Mouse (Mus musculus) kidney, postnatal 0 days (tissue): ENCODE measurements around the gene Efcab6. TPM values are rescaled to one million over a fixed set of nuclear protein-coding genes. Genes with fewer than 3 reads are reported as not detected.

Source experiments
- ATAC-seq: fragments of 200-750 bp; cut with Nextera tagmentation; replicated peaks from 2 replicates; pipeline ENCODE4 v1.8.0; 2017; ENCODE audit warnings: low read depth, moderate number of reproducible peaks, moderate TSS enrichment, moderate library complexity; ENCODE audit not compliant: low FRiP score
- DNase-seq: peaks from one replicate; pipeline ENCODE4 v3.0.0-alpha.2; 2016; ENCODE audit warnings: low spot score
- H3K27ac ChIP-seq: fragments of 300-500 bp; sonication (generic); 2 replicates; pipeline ENCODE4 v1.5.1; 2014; ENCODE audit warnings: mild to moderate bottlenecking
- H3K27me3 ChIP-seq: fragments of 300-500 bp; sonication (generic); 2 replicates; pipeline ENCODE4 v1.6.1; 2014; ENCODE audit warnings: low read length, mixed read lengths; ENCODE audit not compliant: insufficient read depth
- H3K36me3 ChIP-seq: fragments of 300-500 bp; sonication (generic); 2 replicates; pipeline ENCODE4 v1.6.1; 2014; ENCODE audit warnings: low read length, mixed read lengths; ENCODE audit not compliant: insufficient read depth
- H3K4me1 ChIP-seq: fragments of 300-500 bp; sonication (generic); replicated peaks from 2 replicates; pipeline ENCODE4 v1.6.1; 2014; ENCODE audit warnings: antibody characterized with exemption, low read length, mixed read lengths; ENCODE audit not compliant: insufficient read depth
- H3K4me2 ChIP-seq: fragments of 300-500 bp; sonication (generic); 2 replicates; pipeline ENCODE4 v1.6.1; 2014; ENCODE audit warnings: mild to moderate bottlenecking, low read length, moderate library complexity, mixed read lengths
- H3K4me3 ChIP-seq: fragments of 300-500 bp; sonication (generic); replicated peaks from 2 replicates; pipeline ENCODE4 v1.5.1; 2014; ENCODE audit warnings: low read depth, low read length
- H3K9ac ChIP-seq: fragments of 300-500 bp; sonication (generic); 2 replicates; pipeline ENCODE4 v1.6.1; 2014; ENCODE audit warnings: low read depth, low read length
- H3K9me3 ChIP-seq: fragments of 300-500 bp; sonication (generic); replicated peaks from 2 replicates; pipeline ENCODE4 v1.6.1; 2016; ENCODE audit warnings: low read length, inconsistent platforms, mixed read lengths
- CTCF ChIP-seq: IDR thresholded peaks from 2 replicates; pipeline ENCODE4 v1.5.1; 2016; ENCODE audit warnings: antibody characterized with exemption, low read depth, mild to moderate bottlenecking, moderate library complexity
- WGBS: fragments of 180-500 bp; shearing (Covaris S2); extraction: QIAGEN DNeasy Blood & Tissue Kit; methylation state at CpG from one replicate; pipeline ENCODE4 v1.1.7; 2014; 5-methylcytosine and 5-hydroxymethylcytosine counted together
- polyA plus RNA-seq: library from polyadenylated mRNA; unstranded; fragments of >200 nt; fragmentation: Nextera tagmentation; extraction: Ambion mirVana; gene quantifications from 2 replicates; pipeline ENCODE4 v1.2.1, GENCODE M21; 2015

Gene Efcab6
- polyA plus RNA-seq, 1 experiment from 2014 or later: 0.63 TPM

- ATAC-seq (no peak), DNase-seq (no peak)
- no peak overlapping the region for H3K4me3 ChIP-seq
- no peak for TF ChIP-seq CTCF
- no peaks in the 10 kb centered on the region for H3K4me1 ChIP-seq
- H3K27ac ChIP-seq: no peak overlapping the region
- H3K9ac ChIP-seq: no peak overlapping the region
- peaks cover 28% of the 10 kb centered on the region for H3K27me3 ChIP-seq
- WGBS: 5% methylated on average over 16 of the region's 16 CpGs
- 0 out of 2 replicates have a peak overlapping the region, but pooled peaks have one; percentile 3 for H3K4me2 ChIP-seq
- H3K36me3 ChIP-seq: no peaks in the 10 kb centered on the region
- H3K9me3 ChIP-seq: no peaks in the 10 kb centered on the region
These were observed 4.4 kb upstream of the Efcab6 start for GRCm38 (mm10) chr15:84069455-84070050.

DNA sequence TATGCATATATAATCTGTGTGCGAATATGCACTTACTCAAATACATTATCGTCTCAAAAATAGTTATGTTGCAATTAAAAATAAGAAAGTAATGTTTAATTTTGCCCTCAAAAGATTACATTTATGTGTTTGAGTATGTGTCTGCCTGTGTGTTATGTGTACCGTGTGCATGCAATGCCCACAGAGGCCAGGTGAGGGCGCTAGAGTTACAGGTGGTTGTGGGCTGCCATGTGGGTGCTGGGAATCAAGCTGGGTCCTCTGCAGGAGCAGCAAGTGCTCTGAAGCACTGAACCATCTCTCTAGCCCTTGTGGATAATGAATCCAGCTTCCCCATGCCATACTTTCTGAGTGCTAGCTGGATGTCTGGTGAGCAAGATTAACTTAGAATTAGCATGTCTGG lies 522 bp upstream of the Efcab6 start:
- DNase-seq (no peak), ATAC-seq (no peak)
- 69% methylated on average over 4 of the region's 4 CpGs for WGBS
- no peak for TF ChIP-seq CTCF
- H3K4me1 ChIP-seq: no peaks in the 10 kb centered on the region
- no peak overlapping the region for H3K4me3 ChIP-seq
- H3K27me3 ChIP-seq: peaks cover 23% of the 10 kb centered on the region
- no peak overlapping the region for H3K27ac ChIP-seq
- H3K9ac ChIP-seq: no peak overlapping the region
- H3K4me2 ChIP-seq: no peak overlapping the region
- no peaks in the 10 kb centered on the region for H3K36me3 ChIP-seq
- no peaks in the 10 kb centered on the region for H3K9me3 ChIP-seq

DNA sequence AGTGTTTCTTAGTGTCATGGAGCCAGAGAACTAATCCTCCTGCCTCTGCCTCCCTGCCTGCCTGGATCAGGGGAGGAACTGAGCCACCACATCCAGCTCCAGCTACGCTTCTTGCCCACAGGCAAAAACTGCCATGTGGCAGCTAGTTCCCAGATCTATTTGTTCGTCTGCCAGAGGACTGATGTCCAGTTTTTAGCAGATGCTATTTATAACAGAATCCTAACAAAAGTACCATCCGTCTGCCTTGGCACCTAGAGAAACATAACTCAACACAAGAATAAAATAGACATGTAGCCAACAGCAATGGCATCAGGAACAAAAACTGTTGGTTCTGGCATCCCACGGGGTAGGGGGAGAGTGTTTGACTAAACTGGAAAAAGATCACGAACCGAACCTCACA lies 6.3 kb downstream of the Efcab6 start:
- Histone ChIP-seq H3K9me3 (no peaks in the 10 kb centered on the region), H3K27ac (no peak overlapping the region), H3K27me3 (no peaks in the 10 kb centered on the region), H3K36me3 (no peaks in the 10 kb centered on the region), H3K4me2 (no peak overlapping the region), H3K4me1 (no peaks in the 10 kb centered on the region), H3K4me3 (no peak overlapping the region), H3K9ac (no peak overlapping the region)
- ATAC-seq (no peak), DNase-seq (no peak)
- TF ChIP-seq CTCF: no peak
- WGBS: 83% methylated on average over 6 of the region's 6 CpGs

GRCm38 (mm10) chr15:84056083-84056482 lies 9.1 kb downstream of the Efcab6 start:
- Histone ChIP-seq H3K27ac (no peak overlapping the region), H3K9ac (no peak overlapping the region), H3K4me2 (no peak overlapping the region), H3K36me3 (no peaks in the 10 kb centered on the region), H3K27me3 (no peaks in the 10 kb centered on the region), H3K9me3 (no peaks in the 10 kb centered on the region), H3K4me1 (no peaks in the 10 kb centered on the region), H3K4me3 (no peak overlapping the region)
- no peak for ATAC-seq
- WGBS: 66% methylated on average over 5 of the region's 5 CpGs
- no peak for DNase-seq
- TF ChIP-seq CTCF: peak; percentile 26; the same call in 1 of the 2 replicates

- H3K36me3 ChIP-seq: no peaks in the 10 kb centered on the region
- H3K4me1 ChIP-seq: no peaks in the 10 kb centered on the region
- no peak overlapping the region for H3K9ac ChIP-seq
- DNase-seq: peak; percentile 89
- ATAC-seq: no peak
- WGBS: 45% methylated on average over 9 of the region's 9 CpGs
- no peaks in the 10 kb centered on the region for H3K27me3 ChIP-seq
- no peak overlapping the region for H3K4me3 ChIP-seq
- H3K27ac ChIP-seq: no peak overlapping the region
- H3K9me3 ChIP-seq: no peaks in the 10 kb centered on the region
- H3K4me2 ChIP-seq: no peak overlapping the region
- TF ChIP-seq CTCF: peak; percentile 92
These were observed 11.3 kb downstream of the Efcab6 start for GRCm38 (mm10) chr15:84053859-84054258.

DNA sequence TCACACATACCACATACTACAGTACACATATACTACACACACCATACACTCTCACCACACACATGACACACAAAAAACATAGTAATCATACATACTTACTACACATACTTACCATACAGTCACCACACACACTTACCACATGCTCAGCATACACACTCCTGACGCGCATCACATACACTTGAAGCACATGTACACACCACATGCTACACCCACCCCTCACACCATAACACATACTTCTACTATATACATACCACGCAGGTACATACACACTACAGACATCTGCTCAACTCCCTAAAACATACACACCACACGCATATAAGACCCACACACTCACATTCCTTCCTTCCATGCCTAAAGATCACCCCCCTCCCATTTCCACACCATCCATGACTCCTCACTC lies 11.9 kb downstream of the Efcab6 start:
- DNase-seq (no peak), ATAC-seq (no peak)
- TF ChIP-seq CTCF: no peak
- H3K36me3 ChIP-seq: no peaks in the 10 kb centered on the region
- no peaks in the 10 kb centered on the region for H3K27me3 ChIP-seq
- H3K9ac ChIP-seq: no peak overlapping the region
- H3K4me1 ChIP-seq: no peaks in the 10 kb centered on the region
- H3K9me3 ChIP-seq: no peaks in the 10 kb centered on the region
- 93% methylated on average over 4 of the region's 4 CpGs for WGBS
- H3K27ac ChIP-seq: no peak overlapping the region
- H3K4me3 ChIP-seq: no peak overlapping the region
- no peak overlapping the region for H3K4me2 ChIP-seq

- H3K27me3 ChIP-seq: no peaks in the 10 kb centered on the region
- no peak for TF ChIP-seq CTCF
- ATAC-seq: no peak
- H3K4me2 ChIP-seq: no peak overlapping the region
- 79% methylated on average over 9 of the region's 9 CpGs for WGBS
- H3K27ac ChIP-seq: no peak overlapping the region
- H3K9ac ChIP-seq: no peak overlapping the region
- H3K4me1 ChIP-seq: no peaks in the 10 kb centered on the region
- no peaks in the 10 kb centered on the region for H3K9me3 ChIP-seq
- DNase-seq: no peak
- H3K36me3 ChIP-seq: no peaks in the 10 kb centered on the region
- H3K4me3 ChIP-seq: no peak overlapping the region
These were observed 12.8 kb downstream of the Efcab6 start for GRCm38 (mm10) chr15:84052390-84052789.
